Mouse (Mus musculus) cerebellum, adult 2 months (tissue): ENCODE measurements at regions not wholly inside any gene's neighbourhood (a gene's known extent, or its start where the extent isn't known, plus 50 kb on each side); places are given as distances from the start of the nearest gene placed in this dataset.

ENCODE experiments used
- CTCF ChIP-seq: fragments of 200-500 bp; IDR thresholded peaks from 2 replicates; pipeline ENCODE4 v1.5.1; 2011; ENCODE audit warnings: low read depth, mild to moderate bottlenecking, control low read depth, low read length, moderate library complexity, borderline replicate concordance; ENCODE audit not compliant: insufficient read depth
- POLR2A ChIP-seq: fragments of 200-500 bp; IDR thresholded peaks from 2 replicates; pipeline ENCODE4 v1.6.1; 2011; ENCODE audit warnings: low read length, control low read depth, borderline replicate concordance; ENCODE audit not compliant: insufficient read depth

GRCm38 (mm10) chr16:50125564-50125963 lies 306.6 kb downstream of the Bbx start:
- TF ChIP-seq CTCF (no peak), POLR2A (no peak)
